Mouse (Mus musculus) forebrain, embryonic 14.5 days (tissue): Measurements from ENCODE around the gene Rxrb. TPM values are rescaled to one million over a fixed set of nuclear protein-coding genes. Genes with fewer than 3 reads are reported as not detected.
A peak's percentile ranks its signal among the peaks of the same experiment; 100 is the strongest.

Experiments used
- microRNA counts: library from miRNA; unstranded; fragments of <30 nt; microRNA quantifications from one replicate; lab custom pipeline; 2016
- microRNA-seq: library from miRNA; unstranded; fragments of <30 nt; microRNA quantifications from one replicate; pipeline ENCODE4, GENCODE M21; 2016
- polyA plus RNA-seq: library from polyadenylated mRNA; unstranded; fragments of >200 nt; fragmentation: Nextera tagmentation; extraction: Ambion mirVana; gene quantifications from 2 replicates; pipeline ENCODE4 v1.2.1, GENCODE M21; 2014

Gene Rxrb
- polyA plus RNA-seq, 1 experiment from 2014 or later, result 21.4 TPM

MicroRNAs within 50 kb of the gene (microRNA counts, 519-probe panel; counts per million panel counts)
- microRNA mmu-miR-219 (lab: Ali Mortazavi, UCI), result 3,417 counts per million, percentile 32 among the panel's probes with 10 or more counts

Small RNA genes lying within 50 kb of the gene (microRNA-seq; reads per million reads assigned to microRNA genes)
- gene Mir219a-1 (not detected), gene Mir219c (not detected)

Other genes starting within 250 kb of the Rxrb start
- gene Angptl4, start 250.0 kb upstream of the Rxrb start, polyA plus RNA-seq, result 15.2 and 15.8 TPM in 2 replicates
- gene Kank3, start 221.3 kb upstream of the Rxrb start, polyA plus RNA-seq, result 35.6 and 37.2 TPM in 2 replicates
- gene Rps28, start 207.2 kb upstream of the Rxrb start, polyA plus RNA-seq, result 624 and 885 TPM in 2 replicates
- gene Ndufa7, start 207.2 kb upstream of the Rxrb start, polyA plus RNA-seq, result 461 and 608 TPM in 2 replicates
- 66.8 and 86.0 TPM in 2 replicates for gene Cd320, start 188.7 kb upstream of the Rxrb start, polyA plus RNA-seq
- not detected in 2 replicates for gene Gm7029, start 158.0 kb upstream of the Rxrb start, polyA plus RNA-seq
- 3.8 and 4.6 TPM in 2 replicates for gene Kifc1, start 141.2 kb upstream of the Rxrb start, polyA plus RNA-seq
- 0.28 TPM in 1 of 2 replicates, not detected in the other for gene Platr17, start 126.7 kb upstream of the Rxrb start, polyA plus RNA-seq
- gene Daxx, start 122.4 kb upstream of the Rxrb start, polyA plus RNA-seq, result 43.3 and 48.0 TPM in 2 replicates
- gene Tapbp, start 115.9 kb upstream of the Rxrb start, polyA plus RNA-seq, result 14.1 and 17.7 TPM in 2 replicates
- 12.3 and 12.6 TPM in 2 replicates for gene Zbtb22, start 115.9 kb upstream of the Rxrb start, polyA plus RNA-seq
- 27.2 and 36.0 TPM in 2 replicates for gene Rgl2, start 102.3 kb upstream of the Rxrb start, polyA plus RNA-seq
- gene Pfdn6, start 91.5 kb upstream of the Rxrb start, polyA plus RNA-seq, result 185 and 192 TPM in 2 replicates
- 10.5 and 14.6 TPM in 2 replicates for gene Wdr46, start 91.2 kb upstream of the Rxrb start, polyA plus RNA-seq
- gene B3galt4, start 80.3 kb upstream of the Rxrb start, polyA plus RNA-seq, result 6.0 and 6.7 TPM in 2 replicates
- 41.6 and 50.4 TPM in 2 replicates for gene Vps52, start 76.0 kb upstream of the Rxrb start, polyA plus RNA-seq
- 1,022 and 1,419 TPM in 2 replicates for gene Rps18, start 75.8 kb upstream of the Rxrb start, polyA plus RNA-seq
- 11.6 and 14.2 TPM in 2 replicates for gene H2-K1, start 31.5 kb upstream of the Rxrb start, polyA plus RNA-seq
- 6.7 and 7.4 TPM in 2 replicates for gene Ring1, start 7.1 kb upstream of the Rxrb start, polyA plus RNA-seq
- 60.2 and 75.4 TPM in 2 replicates for gene H2-Ke6, start 3.8 kb upstream of the Rxrb start, polyA plus RNA-seq
- 78.3 and 84.1 TPM in 2 replicates for gene Slc39a7, start 130 bp upstream of the Rxrb start, polyA plus RNA-seq
- 0.95 and 1.6 TPM in 2 replicates for gene Col11a2, start 7.6 kb downstream of the Rxrb start, polyA plus RNA-seq
- 0.22 TPM in 1 of 2 replicates, not detected in the other for gene H2-Oa, start 60.5 kb downstream of the Rxrb start, polyA plus RNA-seq
- gene H2-DMa, start 87.7 kb downstream of the Rxrb start, polyA plus RNA-seq, result 11.0 and 11.6 TPM in 2 replicates
- gene Brd2, start 90.8 kb downstream of the Rxrb start, polyA plus RNA-seq, result 118 and 137 TPM in 2 replicates
- gene H2-DMb2, start 111.5 kb downstream of the Rxrb start, polyA plus RNA-seq, result 0.18 and 0.36 TPM in 2 replicates
- 0.66 and 1.2 TPM in 2 replicates for gene H2-DMb1, start 121.3 kb downstream of the Rxrb start, polyA plus RNA-seq
- 1.1 and 1.2 TPM in 2 replicates for gene Tap1, start 155.7 kb downstream of the Rxrb start, polyA plus RNA-seq
- gene Psmb9, start 156.0 kb downstream of the Rxrb start, polyA plus RNA-seq, result 0.58 and 1.0 TPM in 2 replicates
- gene Psmb8, start 165.9 kb downstream of the Rxrb start, polyA plus RNA-seq, result 1.8 and 2.7 TPM in 2 replicates
- 0.28 and 0.61 TPM in 2 replicates for gene Tap2, start 171.7 kb downstream of the Rxrb start, polyA plus RNA-seq
- gene H2-Ob, start 207.1 kb downstream of the Rxrb start, polyA plus RNA-seq, result 0.18 TPM in 1 of 2 replicates, not detected in the other
- 1.4 and 2.1 TPM in 2 replicates for gene H2-Ab1, start 225.9 kb downstream of the Rxrb start, polyA plus RNA-seq